Mouse (Mus musculus) right cerebral cortex, adult 18-20 months (tissue): Measurements from ENCODE around the gene Phgdh.

Source experiments
- DNase-seq: peaks from one replicate; pipeline ENCODE4 v3.0.0; 2022; ENCODE audit warnings: mixed read lengths

Gene Phgdh

DNA sequence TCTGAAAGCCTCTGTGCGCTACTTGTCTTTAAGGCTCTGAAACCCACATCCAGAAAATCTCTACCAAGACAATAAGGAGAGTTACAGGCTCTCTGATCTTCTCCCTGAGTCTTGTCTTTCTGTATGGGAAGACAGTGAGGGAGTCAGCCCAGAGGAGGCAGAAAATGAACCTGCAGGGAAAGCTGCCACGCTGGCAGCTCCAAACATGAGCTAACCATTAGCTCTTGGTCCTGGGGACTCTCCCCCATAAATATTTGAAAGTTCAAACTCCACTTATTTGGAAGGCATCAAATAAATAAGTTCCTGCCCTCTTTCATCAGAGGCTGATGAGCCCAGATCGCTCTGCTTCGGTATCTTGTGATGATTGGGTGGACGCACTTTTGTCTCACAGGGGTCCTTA lies 56.6 kb downstream of the Phgdh start:
- no peak for DNase-seq

DNA sequence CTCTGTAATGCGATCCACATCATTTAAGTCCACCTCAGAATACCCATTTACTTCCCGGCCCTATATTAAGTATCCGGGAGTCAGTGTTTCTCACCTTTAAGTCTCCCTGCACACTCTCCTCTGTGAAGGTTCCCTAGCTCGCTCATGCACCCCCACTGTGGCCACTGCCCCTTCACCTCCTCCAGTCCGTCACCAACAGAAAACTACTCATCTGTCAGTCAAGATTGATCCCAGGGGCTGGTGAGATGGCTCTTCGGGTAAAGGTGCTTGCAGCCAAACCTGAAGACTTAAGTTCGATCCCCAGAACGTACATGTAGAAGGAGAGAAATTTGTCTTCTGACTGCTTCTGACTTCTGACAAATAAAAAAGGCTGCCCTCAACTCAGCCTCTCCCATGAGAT lies 57.4 kb downstream of the Phgdh start:
- DNase-seq: no peak

DNA sequence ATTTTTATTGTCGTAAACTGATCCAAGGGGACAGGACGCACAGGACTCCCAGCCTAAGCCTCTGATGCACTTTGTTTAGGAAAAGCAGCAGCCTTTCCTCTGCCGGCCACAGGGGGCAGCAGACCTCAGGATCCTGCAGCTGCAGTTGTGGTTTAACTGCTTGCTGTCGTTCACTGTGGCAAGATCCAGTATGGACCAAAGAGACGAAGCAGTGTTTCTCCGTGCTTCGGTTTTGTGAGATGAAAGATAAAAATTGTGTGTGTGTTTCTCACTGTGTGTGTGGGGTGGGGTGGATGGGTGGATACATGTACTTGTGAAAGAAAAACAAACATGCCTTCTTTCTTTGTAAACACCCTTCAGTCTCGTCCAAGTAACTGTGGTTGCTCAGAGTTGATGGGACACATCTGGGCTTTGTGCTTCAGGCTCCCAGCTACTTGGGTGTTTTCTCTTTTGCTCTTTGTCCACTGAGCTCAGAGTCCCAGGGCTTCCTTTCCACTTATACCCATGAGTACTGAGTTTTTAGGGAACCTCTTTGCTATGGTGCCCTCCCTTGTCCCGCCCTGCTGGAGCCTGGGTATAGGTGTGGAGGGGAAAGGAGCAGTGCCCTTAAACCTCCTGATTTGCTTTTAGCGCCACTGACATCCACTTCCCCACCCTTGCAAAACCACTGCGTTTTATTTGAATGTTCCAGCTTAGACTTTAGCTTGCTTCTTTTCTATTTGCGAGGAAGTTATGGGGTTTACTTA lies 58.7 kb downstream of the Phgdh start:
- peak; percentile 46 for DNase-seq

DNA sequence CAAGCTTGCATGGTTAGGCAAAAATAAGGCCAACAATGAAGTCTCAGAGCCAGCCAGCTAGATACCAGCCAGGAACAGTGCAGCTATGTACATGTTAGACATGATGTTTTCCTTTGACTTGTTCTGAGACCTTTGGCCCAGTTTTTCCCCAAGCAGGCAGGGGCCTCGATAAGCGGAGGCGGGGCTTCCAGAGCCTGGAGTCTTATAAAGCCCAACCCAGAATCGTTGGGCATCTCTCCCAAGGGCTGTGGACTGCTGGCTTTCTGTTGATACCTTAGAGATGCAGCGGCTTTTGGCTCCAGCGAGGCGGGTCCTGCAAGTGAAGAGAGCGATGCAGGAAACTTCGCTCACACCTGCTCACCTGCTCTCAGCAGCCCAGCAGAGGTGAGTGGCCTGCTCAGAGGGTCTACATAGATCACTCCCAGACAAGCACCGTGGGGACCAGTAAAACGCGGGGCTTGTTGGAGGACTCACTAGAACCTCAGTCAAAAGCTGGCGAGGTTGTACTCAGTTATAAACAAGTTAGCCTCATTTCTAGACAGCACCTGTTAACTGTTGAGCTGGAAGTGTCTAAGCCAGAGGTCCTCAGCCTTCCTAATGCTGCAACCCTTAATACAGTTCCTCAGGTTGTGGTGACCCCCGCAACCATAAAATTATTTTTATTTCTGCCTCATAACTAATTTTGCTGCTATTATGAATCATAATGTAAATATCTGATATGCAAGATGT lies 59.4 kb downstream of the Phgdh start, which contains the start of gene Hmgcs2:
TSS of gene Hmgcs2 (plus strand) at position 232 of the 729 bp plus-strand sequence.
- DNase-seq: no peak

DNA sequence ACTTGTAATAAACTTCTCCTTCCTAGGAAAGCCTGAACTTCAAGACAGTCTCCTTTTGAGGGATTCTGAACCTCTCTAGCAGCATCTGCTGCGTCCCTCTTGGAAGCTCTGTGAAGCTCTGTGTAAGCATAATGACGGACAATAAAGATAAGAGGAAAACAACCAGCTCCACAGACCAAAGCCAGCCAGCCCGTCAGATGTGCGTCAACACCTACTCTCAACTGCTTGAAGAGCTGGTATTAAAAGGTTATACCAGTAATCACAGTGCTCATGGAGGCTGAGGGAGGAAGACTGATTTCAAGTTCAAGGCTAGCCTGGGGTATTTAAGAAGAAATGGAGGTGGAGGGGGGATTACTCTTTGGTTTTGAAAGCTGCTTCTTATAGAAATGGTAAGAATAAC lies 60.1 kb downstream of the Phgdh start:
- no peak for DNase-seq

DNA sequence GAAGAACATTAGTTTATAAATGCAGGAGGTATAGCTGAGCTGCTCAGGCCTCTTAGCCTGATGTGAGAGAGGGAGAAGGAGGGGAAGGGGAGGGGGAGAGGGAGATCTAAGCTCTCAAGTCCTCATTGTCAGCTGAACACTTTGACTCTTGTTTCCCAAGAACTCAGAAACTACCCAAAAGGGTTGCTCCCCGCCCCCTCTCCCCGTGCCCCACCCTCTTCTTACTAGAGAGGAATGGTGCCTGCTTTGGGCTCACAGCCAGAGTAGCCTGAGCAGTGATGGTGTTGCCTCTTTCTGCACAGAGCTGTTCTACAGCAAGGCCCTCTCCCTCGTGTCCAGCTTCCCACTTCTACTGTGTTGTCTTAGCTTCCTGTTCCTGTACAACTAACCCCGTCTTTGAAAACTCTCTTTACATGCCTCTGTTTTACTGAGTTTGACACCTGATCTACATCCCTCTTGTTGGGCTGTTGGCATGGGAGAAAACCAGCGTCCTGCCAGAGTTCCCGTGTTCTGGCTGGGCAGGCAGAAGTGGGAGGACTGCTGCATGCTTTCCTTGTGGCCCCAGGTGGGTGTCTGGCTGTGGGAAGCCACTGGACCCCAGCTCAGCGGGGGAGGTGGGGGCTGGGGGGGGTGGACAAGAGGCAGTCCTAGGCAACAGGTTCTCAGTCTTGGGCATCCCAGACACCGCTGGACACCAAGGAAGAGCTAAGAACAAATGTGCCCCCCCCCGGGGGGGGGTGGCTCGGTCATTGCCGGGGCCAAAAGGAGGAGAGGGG lies 66.0 kb downstream of the Phgdh start:
- DNase-seq: no peak

DNA sequence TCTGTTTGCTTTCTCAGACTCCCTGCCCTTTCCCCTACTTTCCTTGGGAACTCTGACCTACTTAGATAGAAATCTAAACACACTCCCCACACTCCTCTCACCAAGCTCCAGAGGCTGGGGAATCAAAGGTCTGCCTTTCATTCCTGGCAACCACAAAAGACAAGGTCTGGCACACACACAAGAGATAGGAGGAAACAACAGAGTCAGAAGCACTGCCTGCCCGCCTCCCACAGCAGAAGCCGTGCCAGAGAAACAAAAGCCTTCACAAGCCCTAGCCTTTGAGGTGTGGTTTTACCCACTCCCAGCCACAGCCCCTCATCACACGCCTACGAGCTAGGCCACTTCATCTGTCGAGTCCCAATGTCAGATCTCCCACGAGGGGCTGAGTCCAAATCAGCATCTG lies 72.5 kb downstream of the Phgdh start:
- peak; percentile 10 for DNase-seq
